Mouse (Mus musculus): ENCODE data around the gene Hnrnpa3.

The Hnrnpa3 gene

DNA sequence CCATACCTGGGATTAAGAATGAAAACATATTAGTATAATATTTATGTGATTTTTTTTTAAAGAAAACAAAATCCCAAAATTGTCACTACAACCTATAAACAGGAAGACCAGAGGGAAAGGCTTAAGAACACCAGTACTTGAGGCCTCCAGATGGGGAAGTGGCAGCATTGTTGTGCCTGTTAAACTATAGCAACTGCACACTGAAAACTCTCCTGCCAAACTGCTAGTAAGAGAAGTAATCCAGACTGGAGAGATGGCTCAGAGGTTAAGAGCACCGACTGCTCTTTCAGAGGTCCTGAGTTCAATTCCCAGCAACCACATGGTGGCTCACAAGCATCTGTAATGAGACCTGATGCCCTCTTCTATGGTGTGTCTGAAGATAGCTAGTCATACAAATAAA lies 8.6 kb upstream of the Hnrnpa3 start:
- Histone ChIP-seq H3K36me3 (ENCODE audit: control insufficient read depth, insufficient read depth, low read length, poor library complexity, severe bottlenecking) (no peaks in the 10 kb centered on the region), H3K27me3 (ENCODE audit: control insufficient read depth, insufficient read depth, low read length, poor library complexity, severe bottlenecking) (no peaks in the 10 kb centered on the region)
- no peak for DNase-seq (ENCODE audit: low read depth, low spot score)

DNA sequence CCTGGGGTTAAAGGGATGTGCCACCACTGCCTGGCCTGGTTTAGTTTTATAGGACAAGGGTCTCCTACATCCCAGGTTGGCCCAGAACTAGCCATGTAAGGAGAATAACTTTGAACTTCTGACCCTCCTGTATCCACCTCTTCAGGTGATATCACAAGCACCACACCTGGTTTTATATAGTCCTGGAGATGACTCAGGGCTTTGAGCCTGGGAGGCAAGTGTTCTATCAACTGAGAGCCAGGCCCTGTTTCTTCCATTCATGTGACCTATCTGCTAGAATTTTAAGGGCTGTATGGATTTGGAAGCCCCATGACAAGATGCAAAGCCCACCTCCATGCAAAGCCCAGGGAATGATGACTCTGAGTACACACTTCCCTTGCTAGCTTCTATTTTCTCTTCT lies 5.9 kb upstream of the Hnrnpa3 start:
- Histone ChIP-seq H3K36me3 (ENCODE audit: control insufficient read depth, insufficient read depth, low read length, poor library complexity, severe bottlenecking) (no peaks in the 10 kb centered on the region), H3K27me3 (ENCODE audit: control insufficient read depth, insufficient read depth, low read length, poor library complexity, severe bottlenecking) (no peaks in the 10 kb centered on the region)
- DNase-seq (ENCODE audit: low read depth, low spot score): no peak

DNA sequence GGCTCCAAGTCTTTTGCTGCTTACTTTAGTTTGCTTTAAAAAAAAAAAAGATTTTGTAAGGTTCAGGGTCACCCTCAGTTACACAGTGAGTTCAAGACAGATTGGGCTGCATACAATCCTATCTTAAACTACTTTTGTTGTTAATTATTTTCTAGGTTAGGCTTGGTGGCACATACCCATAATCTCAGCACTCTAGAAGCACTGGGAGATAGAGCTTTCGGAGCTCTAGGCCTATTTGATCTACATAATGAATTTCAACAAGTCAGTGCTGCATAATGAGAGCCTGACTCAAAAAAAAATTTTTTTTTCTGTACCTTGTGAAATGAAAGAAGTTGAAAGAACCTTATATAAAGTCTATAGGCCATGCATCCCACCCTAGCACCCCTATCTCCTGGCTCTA lies 4.4 kb upstream of the Hnrnpa3 start:
- no peak for DNase-seq (ENCODE audit: low read depth, low spot score)
- H3K36me3 ChIP-seq (ENCODE audit: control insufficient read depth, insufficient read depth, low read length, poor library complexity, severe bottlenecking): no peaks in the 10 kb centered on the region
- no peaks in the 10 kb centered on the region for H3K27me3 ChIP-seq (ENCODE audit: control insufficient read depth, insufficient read depth, low read length, poor library complexity, severe bottlenecking)

DNA sequence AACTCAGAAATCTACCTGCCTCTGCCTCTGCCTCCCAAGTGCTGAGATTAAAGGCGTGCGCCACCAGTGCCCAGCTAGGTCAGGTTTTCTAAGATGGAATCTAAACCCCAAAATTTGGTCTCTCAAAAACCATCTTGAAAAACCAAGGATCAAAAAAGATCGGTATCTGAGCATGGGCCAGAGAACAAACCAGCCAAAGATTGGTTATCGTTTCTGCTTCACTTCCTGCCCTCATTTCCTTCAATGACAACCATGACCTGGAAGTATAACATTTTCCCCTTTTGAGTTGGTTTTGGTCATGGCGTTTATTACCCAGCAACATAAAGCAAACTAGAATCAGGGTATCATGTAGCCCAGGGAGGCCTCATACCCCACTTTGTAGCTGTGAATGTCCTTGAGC lies 2.1 kb upstream of the Hnrnpa3 start:
- Histone ChIP-seq H3K36me3 (ENCODE audit: control insufficient read depth, insufficient read depth, low read length, poor library complexity, severe bottlenecking) (0 out of 2 replicates have a peak, but pooled peaks cover under 1% of the 10 kb centered on the region), H3K27me3 (ENCODE audit: control insufficient read depth, insufficient read depth, low read length, poor library complexity, severe bottlenecking) (no peaks in the 10 kb centered on the region)
- DNase-seq (ENCODE audit: low read depth, low spot score): no peak

DNA sequence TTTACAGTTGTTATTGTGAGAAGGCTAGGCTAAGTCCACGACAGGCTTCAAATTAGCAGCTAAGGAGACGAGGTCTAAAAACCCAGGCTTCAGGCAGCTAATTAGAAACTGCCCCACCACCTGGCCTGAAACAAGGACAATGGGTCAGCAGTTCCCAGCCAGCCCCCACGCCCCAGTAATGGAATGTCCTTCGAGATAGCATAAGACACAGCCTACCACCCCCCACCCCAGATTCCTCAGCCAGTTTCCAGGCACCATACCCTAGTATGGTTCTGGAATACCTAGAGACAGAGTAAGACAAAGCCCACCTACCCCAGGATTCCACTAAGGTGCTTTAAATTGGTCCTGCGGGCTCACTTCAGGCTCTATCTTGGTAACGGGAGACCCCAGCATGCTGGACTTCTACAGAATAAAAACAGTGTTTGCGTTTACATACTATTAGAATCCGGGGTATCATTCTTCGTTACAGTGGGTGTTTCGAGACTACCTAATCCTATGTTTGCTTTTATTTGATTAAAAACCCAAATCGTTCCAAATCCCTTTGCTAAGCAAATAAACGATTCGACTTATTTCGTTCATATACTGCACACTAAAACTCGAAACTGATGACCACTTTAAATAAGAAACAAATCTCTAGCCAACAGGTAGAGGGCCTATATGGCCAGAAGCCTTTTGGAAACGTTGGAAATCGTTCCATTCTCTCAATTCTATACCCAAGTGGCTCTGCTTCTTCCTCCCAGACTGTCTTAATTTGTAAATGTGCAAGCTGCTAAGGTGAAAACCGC lies 962 bp upstream of the Hnrnpa3 start:
- no peaks in the 10 kb centered on the region for H3K27me3 ChIP-seq (ENCODE audit: control insufficient read depth, insufficient read depth, low read length, poor library complexity, severe bottlenecking)
- H3K36me3 ChIP-seq (ENCODE audit: control insufficient read depth, insufficient read depth, low read length, poor library complexity, severe bottlenecking): peaks cover 9% of the 10 kb centered on the region; the same call in 1 of the 2 replicates
- peak; percentile 20 for DNase-seq (ENCODE audit: low read depth, low spot score)

DNA sequence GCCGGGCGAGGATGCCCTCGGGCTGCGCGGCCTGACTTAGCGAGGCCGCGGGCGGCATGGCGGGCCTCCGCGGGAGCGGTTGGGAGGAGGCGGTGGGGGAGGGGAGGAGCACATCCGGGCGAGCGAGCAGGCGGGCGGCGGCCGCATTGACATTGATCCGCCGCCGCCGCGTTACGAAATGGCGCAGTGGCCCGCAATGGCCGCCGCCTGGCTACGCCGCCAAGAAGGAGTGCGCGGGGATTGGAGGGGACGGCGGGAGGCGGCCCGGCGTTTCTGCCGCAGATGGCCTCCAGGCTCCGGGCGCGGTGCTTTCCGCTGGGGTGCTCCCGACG lies 534 bp downstream of the Hnrnpa3 start:
- peak; percentile 93 for DNase-seq (ENCODE audit: low read depth, low spot score)
- Histone ChIP-seq H3K36me3 (ENCODE audit: control insufficient read depth, insufficient read depth, low read length, poor library complexity, severe bottlenecking) (peaks cover 19% of the 10 kb centered on the region; the same call in 1 of the 2 replicates), H3K27me3 (ENCODE audit: control insufficient read depth, insufficient read depth, low read length, poor library complexity, severe bottlenecking) (no peaks in the 10 kb centered on the region)

DNA sequence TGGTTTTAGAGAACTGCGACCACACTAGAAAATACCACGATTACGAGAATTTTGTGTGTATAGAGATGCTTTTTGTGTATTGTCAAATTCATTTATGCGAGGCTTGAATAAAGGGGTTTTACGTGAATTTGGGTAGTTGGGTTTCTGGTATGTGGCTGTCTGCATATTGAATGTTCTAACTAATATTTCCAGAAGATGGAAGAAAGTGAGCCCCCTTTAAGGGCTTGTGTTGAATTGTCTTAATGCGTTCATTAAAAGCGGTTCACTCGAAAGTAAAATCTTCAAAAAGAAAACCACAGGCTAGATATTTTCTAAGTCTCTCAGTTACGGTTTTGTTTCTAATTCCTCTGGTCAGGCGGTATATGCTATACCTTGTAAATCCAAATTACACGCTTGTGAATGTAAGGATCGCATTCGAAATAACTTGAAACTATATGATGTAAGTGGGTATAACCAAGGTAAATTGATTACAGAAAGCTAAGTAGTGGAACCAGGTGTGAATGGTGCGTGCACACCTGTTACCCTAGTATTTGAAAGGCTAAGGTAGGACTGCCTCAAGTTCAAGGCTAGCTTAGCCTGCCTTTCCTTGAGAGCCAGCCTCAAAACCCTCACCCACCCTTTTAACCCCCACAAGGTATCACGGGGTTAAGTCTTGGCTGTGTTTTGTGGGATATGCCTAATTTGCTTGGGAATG lies 1.3 kb downstream of the Hnrnpa3 start:
- H3K27me3 ChIP-seq (ENCODE audit: control insufficient read depth, insufficient read depth, low read length, poor library complexity, severe bottlenecking): no peaks in the 10 kb centered on the region
- no peak for DNase-seq (ENCODE audit: low read depth, low spot score)

DNA sequence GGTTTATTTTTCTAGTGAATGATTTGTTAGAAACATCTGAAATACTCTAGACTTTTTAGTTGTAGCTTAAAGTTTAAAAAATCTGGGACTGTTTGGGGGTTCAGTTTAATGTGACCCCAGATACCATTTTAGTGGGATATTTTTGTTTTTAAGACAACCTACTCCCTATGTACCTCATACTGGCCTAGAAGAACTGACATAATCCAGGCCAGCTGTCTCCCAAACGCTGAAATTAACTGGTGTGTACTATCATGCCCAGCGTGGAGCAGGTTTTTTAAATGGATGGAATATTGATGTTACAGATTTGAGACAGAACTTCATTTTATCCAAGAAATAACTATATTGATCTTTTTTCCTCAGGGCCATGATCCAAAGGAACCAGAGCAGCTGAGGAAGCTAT lies 2.0 kb downstream of the Hnrnpa3 start:
- Histone ChIP-seq H3K27me3 (ENCODE audit: control insufficient read depth, insufficient read depth, low read length, poor library complexity, severe bottlenecking) (no peaks in the 10 kb centered on the region), H3K36me3 (ENCODE audit: control insufficient read depth, insufficient read depth, low read length, poor library complexity, severe bottlenecking) (peaks cover 21% of the 10 kb centered on the region; the same call in 1 of the 2 replicates)
- DNase-seq (ENCODE audit: low read depth, low spot score): no peak

More for the DNA sequence above, 1.3 kb downstream of the Hnrnpa3 start:
- H3K36me3 ChIP-seq (ENCODE audit: control insufficient read depth, insufficient read depth, low read length, poor library complexity, severe bottlenecking): peaks cover 21% of the 10 kb centered on the region; the same call in 1 of the 2 replicates

DNA sequence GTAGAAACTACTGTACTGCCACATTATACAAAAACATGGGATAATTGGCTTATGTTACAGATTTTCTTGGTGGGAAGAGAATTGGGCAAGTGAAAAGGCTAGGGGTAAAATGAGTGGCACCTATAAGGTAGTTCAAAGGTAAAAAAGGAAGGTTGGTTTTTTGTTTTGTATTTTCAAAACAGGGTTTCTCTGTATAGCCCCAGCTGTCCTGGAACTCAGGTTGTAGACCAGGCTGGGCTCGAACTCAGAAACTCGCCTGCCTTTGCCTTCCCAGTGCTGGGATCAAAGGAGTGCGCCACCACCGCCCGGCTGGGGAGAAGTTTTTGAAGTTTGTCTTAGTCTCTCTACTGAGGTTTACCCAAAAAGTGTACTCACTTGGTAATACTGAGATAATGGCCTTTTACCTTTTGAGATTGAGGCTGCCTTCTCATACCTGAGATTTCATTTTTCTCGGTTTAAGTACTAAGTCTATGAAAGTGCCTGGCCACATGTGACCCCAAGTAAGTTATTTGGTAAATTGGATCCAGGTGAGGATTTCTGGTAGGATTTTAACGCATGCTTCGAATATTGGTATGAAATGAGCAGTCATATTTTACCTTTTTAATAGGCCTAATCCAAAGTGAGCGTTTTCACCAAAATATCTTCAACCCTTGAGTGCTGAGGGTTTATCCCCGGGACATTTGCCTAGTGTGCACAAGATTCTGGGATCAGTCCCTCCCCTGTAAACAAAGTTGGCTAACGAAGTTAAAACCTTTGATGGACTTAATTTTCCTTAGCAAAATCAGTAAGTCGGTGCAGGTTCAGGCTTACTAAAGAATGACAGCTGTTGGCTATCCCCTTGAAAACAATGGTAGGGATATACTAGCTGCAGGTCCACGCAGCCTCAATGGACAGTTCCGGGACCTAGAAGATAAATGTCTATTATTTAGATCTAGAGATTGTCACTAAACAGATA lies 10.7 kb downstream of the Hnrnpa3 start:
- H3K36me3 ChIP-seq (ENCODE audit: control insufficient read depth, insufficient read depth, low read length, poor library complexity, severe bottlenecking): peaks cover under 1% of the 10 kb centered on the region; the same call in 1 of the 2 replicates
- H3K27me3 ChIP-seq (ENCODE audit: control insufficient read depth, insufficient read depth, low read length, poor library complexity, severe bottlenecking): no peaks in the 10 kb centered on the region
- DNase-seq (ENCODE audit: low read depth, low spot score): no peak

DNA sequence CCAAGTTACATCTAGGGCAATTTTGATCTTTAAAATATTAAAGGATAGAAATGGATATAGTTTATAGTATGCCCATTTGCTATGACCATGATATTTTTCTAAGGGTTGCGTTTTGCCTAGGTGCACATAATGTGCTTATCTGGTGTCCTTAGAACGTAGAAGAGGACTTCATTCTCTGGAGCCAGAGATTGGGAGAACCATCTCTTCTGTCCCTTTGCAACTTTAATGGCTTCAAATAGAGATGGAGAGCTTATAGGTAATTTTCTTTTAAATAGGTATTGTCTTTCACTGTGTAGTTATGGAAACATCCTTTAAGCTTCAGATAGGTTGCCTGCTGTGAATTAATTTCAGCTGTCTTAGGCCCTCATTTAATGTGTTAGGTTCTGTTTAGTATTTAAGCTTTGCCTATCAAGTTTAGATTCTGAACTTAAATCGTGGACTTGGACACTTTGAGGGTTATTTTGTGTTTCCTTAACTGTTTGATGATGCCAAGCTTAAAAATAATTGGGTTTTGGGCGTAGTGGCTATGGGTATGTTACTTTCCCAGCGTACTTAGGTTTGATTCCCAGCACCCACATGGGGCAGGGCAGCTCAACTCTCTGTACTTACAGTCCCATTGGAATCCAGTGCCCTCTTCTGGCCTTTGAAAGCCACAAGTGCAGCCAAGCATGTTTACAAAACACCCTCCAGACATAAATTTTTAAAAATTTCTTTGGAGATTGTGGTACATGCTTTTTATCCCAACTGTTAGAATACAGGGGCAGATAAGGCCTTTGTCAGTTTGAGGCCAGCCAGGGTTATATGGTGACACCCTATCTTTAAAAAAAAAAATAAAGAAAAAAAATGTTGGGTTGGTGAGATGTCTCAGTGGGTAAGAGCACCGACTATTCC lies 11.6 kb downstream of the Hnrnpa3 start:
- no peaks in the 10 kb centered on the region for H3K36me3 ChIP-seq (ENCODE audit: control insufficient read depth, insufficient read depth, low read length, poor library complexity, severe bottlenecking)
- DNase-seq (ENCODE audit: low read depth, low spot score): no peak
- H3K27me3 ChIP-seq (ENCODE audit: control insufficient read depth, insufficient read depth, low read length, poor library complexity, severe bottlenecking): no peaks in the 10 kb centered on the region

DNA sequence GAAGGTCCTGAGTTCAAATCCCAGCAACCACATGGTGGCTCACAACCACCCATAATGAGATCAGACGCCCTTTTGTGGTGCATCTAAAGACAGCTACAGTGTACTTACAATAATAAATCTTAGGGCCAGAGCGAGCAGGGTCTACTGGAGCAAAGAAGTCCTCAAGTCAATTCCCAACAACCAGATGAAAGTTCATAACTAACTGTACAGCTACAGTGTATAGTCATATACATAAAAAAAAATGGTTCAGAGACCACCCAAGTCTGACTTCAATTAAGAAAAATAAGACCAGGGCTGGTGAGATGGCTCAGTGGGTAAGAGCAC lies 12.2 kb downstream of the Hnrnpa3 start:
- DNase-seq (ENCODE audit: low read depth, low spot score): no peak
- Histone ChIP-seq H3K27me3 (ENCODE audit: control insufficient read depth, insufficient read depth, low read length, poor library complexity, severe bottlenecking) (no peaks in the 10 kb centered on the region), H3K36me3 (ENCODE audit: control insufficient read depth, insufficient read depth, low read length, poor library complexity, severe bottlenecking) (peaks cover 3% of the 10 kb centered on the region; the same call in 1 of the 2 replicates)

DNA sequence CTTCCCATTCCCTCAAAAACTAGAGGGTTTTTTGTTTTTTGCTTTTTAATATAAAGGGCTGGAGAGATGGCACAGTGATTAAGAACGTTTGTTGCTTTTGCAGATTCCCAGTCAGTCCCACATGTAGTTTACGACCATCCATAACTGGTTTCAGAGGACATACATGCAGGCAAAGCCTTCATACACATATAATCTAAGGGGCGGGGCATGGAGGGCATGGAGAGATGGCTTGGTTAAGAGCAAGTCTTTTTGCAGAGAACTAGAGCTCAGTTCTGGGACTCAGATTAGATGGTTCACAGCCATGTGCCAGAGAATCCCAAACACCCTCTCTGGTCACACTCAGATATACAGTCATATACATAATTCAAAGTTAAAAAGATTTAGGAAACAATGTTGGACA lies 13.5 kb downstream of the Hnrnpa3 start:
- DNase-seq (ENCODE audit: low read depth, low spot score): no peak
- Histone ChIP-seq H3K27me3 (ENCODE audit: control insufficient read depth, insufficient read depth, low read length, poor library complexity, severe bottlenecking) (no peaks in the 10 kb centered on the region), H3K36me3 (ENCODE audit: control insufficient read depth, insufficient read depth, low read length, poor library complexity, severe bottlenecking) (peaks cover 11% of the 10 kb centered on the region; the same call in 1 of the 2 replicates)

DNA sequence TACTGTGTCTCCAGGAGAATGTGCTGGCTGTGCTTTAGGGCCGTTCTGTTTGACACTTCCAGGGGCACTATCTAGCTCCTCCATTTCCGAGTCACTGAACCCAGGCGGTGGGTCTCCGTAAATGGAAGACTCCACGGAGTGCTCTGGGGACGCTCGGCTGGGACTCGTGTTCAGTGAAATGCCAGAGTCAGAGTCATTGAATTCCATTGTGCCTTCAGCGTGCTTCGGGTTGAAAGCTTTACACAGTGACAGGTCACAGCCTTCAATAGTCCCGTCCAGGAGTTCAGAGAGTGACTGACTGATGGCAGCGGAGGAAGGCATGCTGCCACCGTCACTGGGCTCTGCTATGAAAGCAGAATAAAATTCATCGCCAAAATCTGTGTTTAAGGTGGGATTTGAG lies 17.5 kb downstream of the Hnrnpa3 start:
- no peak for DNase-seq (ENCODE audit: low read depth, low spot score)
- H3K36me3 ChIP-seq (ENCODE audit: control insufficient read depth, insufficient read depth, low read length, poor library complexity, severe bottlenecking): peaks cover 11% of the 10 kb centered on the region
- no peaks in the 10 kb centered on the region for H3K27me3 ChIP-seq (ENCODE audit: control insufficient read depth, insufficient read depth, low read length, poor library complexity, severe bottlenecking)

DNA sequence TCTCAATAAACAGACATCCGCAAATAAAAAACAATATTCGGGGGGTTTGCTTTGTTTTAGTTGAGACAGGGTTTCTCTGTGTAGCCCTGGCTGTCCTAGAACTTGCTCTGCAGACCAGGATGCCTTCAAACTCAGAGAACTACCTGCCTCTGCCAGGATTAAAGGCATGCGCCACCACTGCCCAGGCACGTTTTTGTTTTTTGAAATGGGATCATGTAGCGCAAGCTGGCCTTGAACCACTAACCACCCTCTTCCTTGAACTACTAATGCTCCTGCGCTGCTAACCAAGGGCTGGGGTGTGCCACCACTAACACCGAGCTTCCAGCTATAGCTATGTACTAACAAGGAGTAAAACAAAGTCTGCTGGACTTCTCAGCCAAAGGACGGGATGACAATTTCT lies 20.9 kb downstream of the Hnrnpa3 start:
- Histone ChIP-seq H3K36me3 (ENCODE audit: control insufficient read depth, insufficient read depth, low read length, poor library complexity, severe bottlenecking) (peaks cover 11% of the 10 kb centered on the region), H3K27me3 (ENCODE audit: control insufficient read depth, insufficient read depth, low read length, poor library complexity, severe bottlenecking) (no peaks in the 10 kb centered on the region)
- DNase-seq (ENCODE audit: low read depth, low spot score): no peak

Data from splenic B cell, adult 2 months (primary cell).